Mouse (Mus musculus) 3134 (cell line): ENCODE data around the gene Qk.

Source experiments
- DNase-seq: peaks from one replicate; pipeline ENCODE4 v3.0.0-alpha.2; 2011; ENCODE audit warnings: low spot score; ENCODE audit not compliant: insufficient read length; ENCODE audit errors: extremely low read depth

Gene Qk

GRCm38 (mm10) chr17:10327584-10328210, 8.0 kb upstream of the Qk start:
- no peak for DNase-seq

- peak; percentile 83 for DNase-seq
Measured at GRCm38 (mm10) chr17:10326596-10327045, 7.0 kb upstream of the Qk start.

- no peak for DNase-seq
Measured at GRCm38 (mm10) chr17:10325921-10326320, 6.3 kb upstream of the Qk start.

- no peak for DNase-seq
Measured at GRCm38 (mm10) chr17:10321754-10322153, 2.1 kb upstream of the Qk start.

- no peak for DNase-seq
Measured at GRCm38 (mm10) chr17:10321092-10321491, 1.4 kb upstream of the Qk start.

GRCm38 (mm10) chr17:10320456-10320790, 769 bp upstream of the Qk start:
- DNase-seq: no peak

- DNase-seq: no peak
Measured at GRCm38 (mm10) chr17:10319431-10319684, 296 bp downstream of the Qk start.

- peak; percentile 67 for DNase-seq
Measured at GRCm38 (mm10) chr17:10318561-10319430, 858 bp downstream of the Qk start.

GRCm38 (mm10) chr17:10317981-10318551, 1.6 kb downstream of the Qk start:
- DNase-seq: peak; percentile 83

GRCm38 (mm10) chr17:10317186-10317585, 2.5 kb downstream of the Qk start:
- DNase-seq: peak; percentile 56

- DNase-seq: no peak
Measured at GRCm38 (mm10) chr17:10316446-10316845, 3.2 kb downstream of the Qk start.

GRCm38 (mm10) chr17:10310046-10310445, 9.6 kb downstream of the Qk start:
- no peak for DNase-seq

- no peak for DNase-seq
Measured at GRCm38 (mm10) chr17:10309135-10309623, 10.5 kb downstream of the Qk start.

GRCm38 (mm10) chr17:10306424-10306823, 13.2 kb downstream of the Qk start:
- no peak for DNase-seq

- DNase-seq: no peak
Measured at GRCm38 (mm10) chr17:10304001-10304400, 15.7 kb downstream of the Qk start.

- DNase-seq: no peak
Measured at GRCm38 (mm10) chr17:10300968-10301795, 18.5 kb downstream of the Qk start.

- no peak for DNase-seq
Measured at GRCm38 (mm10) chr17:10299396-10299795, 20.3 kb downstream of the Qk start.

- no peak for DNase-seq
Measured at GRCm38 (mm10) chr17:10292520-10292919, 27.1 kb downstream of the Qk start.

GRCm38 (mm10) chr17:10284772-10285171, 34.9 kb downstream of the Qk start:
- no peak for DNase-seq

GRCm38 (mm10) chr17:10279532-10279931, 40.1 kb downstream of the Qk start:
- DNase-seq: no peak

- DNase-seq: peak; percentile 10
Measured at GRCm38 (mm10) chr17:10269518-10269917, 50.1 kb downstream of the Qk start.
